Mouse (Mus musculus) ES-Bruce4 (cell line): ENCODE measurements around the gene Slc45a2.

Source experiments
- CTCF ChIP-seq: IDR thresholded peaks from one replicate; pipeline ENCODE4 v1.8.1; 2011; ENCODE audit warnings: low read depth, low read length
- POLR2A ChIP-seq: IDR thresholded peaks from one replicate; pipeline ENCODE4 v1.8.1; 2011; ENCODE audit warnings: low read length; ENCODE audit not compliant: insufficient read depth

DNA sequence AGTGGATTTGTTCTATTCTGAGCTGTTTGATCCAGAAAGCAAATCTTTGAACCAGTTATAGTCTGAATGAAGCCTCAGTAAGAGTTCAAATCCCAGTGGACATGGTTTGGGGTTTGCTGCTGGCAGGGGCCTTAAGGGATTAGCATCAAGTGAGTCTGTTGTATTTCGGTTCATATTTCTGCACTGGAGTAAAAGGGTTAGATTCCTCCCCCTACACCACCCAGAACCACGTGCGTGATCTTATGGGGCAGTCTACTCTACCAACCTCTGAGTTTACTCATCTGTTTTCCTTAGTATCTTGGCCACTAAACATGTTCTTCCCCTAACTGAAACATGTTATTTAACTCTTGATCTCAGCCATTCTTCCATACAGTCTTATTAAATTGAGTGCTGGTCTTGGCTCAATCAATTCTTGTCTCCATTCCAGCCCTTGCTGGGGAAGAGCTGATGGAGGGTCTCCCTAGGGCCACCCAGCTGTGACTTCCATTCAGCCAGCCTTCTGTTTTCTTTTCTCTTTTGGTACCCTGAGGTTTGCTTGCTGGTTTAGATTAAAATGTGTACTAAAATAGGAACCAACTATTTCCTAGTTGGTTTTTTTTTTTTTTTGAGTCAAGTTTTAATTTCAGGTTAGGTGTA is 75.3 kb downstream of the Slc45a2 start:
- TF ChIP-seq CTCF (no peak), POLR2A (no peak)
